Mouse (Mus musculus): Measurements from ENCODE around the gene Itln1.

GRCm38 (mm10) chr1:171584584-171584983, 49.5 kb upstream of the Itln1 start:
- TF ChIP-seq POLR2A (IDR thresholded peaks at IDR 0.05; ENCODE audit: borderline replicate concordance, extremely low read depth, insufficient read depth, insufficient read length, poor library complexity, severe bottlenecking) (no peak), CTCF (IDR thresholded peaks at IDR 0.05; ENCODE audit: borderline replicate concordance, extremely low read depth, insufficient read depth, insufficient read length) (no peak)
